Mouse (Mus musculus): ENCODE results near the gene 7530416G11Rik. TPM values are rescaled to one million over a fixed set of nuclear protein-coding genes. Genes with fewer than 3 reads are reported as not detected.

7530416G11Rik gene
- total and polyA plus RNA-seq, 2 experiments from 2014 or later, result not detected

DNA sequence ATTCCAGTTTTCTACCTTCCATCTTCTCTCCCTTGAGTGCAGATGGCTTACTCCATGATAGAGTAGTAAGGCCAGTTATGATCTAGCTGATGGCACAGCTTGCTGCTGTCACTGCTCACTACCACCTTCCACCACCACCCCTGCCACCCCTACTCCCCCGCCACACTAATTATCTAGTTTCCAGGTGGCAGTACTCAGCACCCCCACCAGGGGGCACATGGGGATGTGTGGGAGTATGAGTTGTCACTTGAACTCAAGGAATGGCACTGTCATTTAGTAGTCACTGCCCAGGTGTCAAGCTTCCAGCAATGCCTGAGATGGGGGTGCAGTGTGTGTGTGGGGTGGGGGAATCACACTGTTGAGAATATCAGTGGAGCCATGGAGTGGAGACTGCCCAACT is 25.4 kb downstream of the 7530416G11Rik start:
- H3K36me3 ChIP-seq (ENCODE audit: insufficient read depth, low read length), result no peaks in the 10 kb centered on the region
- H3K9me3 ChIP-seq (ENCODE audit: low read length), result no peaks in the 10 kb centered on the region
- H3K4me2 ChIP-seq (ENCODE audit: low read depth, low read length, poor library complexity, severe bottlenecking), result no peak overlapping the region
- peak; percentile 77 for TF ChIP-seq CTCF (IDR thresholded peaks at IDR 0.05)
- DNase-seq (ENCODE audit: low spot score), result peak; percentile 42
- no peaks in the 10 kb centered on the region for H3K27me3 ChIP-seq (ENCODE audit: insufficient read depth, low read length)
- no peak overlapping the region for H3K27ac ChIP-seq (ENCODE audit: low read depth, low read length)
- ATAC-seq (ENCODE audit: low FRiP score), result no peak
- H3K9ac ChIP-seq (replicated peaks; ENCODE audit: low read length, poor library complexity, severe bottlenecking), result no peak overlapping the region
- 38% methylated on average over 1 of the region's 1 CpGs for WGBS
- no peak overlapping the region for H3K4me3 ChIP-seq (ENCODE audit: low read depth, low read length)
- H3K4me1 ChIP-seq (ENCODE audit: insufficient read depth, low read length), result no peaks in the 10 kb centered on the region

DNA sequence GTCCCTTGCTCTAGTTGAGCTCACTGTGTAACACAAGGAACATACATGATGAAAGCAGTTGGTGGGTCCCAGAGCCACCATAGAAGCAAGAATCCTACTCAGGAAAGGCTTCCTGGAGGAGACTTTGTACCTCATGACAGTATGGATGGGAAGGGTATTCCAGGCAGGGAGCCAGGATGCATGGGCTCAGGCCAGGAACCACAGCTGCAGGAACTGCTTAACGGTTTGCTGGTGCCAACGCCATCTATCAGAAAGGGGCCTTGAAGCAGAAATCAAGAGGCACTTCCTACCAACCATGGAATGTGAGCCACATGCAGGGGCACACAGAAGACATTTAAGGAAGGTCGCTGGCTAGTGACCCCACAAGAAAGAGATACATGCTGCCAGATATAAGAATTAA is 28.3 kb downstream of the 7530416G11Rik start:
- Histone ChIP-seq H3K36me3 (ENCODE audit: insufficient read depth, low read length) (0 out of 2 replicates have a peak, but pooled peaks cover 7% of the 10 kb centered on the region), H3K4me2 (ENCODE audit: low read depth, low read length, poor library complexity, severe bottlenecking) (no peak overlapping the region), H3K4me3 (ENCODE audit: low read depth, low read length) (no peak overlapping the region), H3K4me1 (ENCODE audit: insufficient read depth, low read length) (no peaks in the 10 kb centered on the region), H3K27me3 (ENCODE audit: insufficient read depth, low read length) (no peaks in the 10 kb centered on the region), H3K27ac (ENCODE audit: low read depth, low read length) (no peak overlapping the region), H3K9ac (replicated peaks; ENCODE audit: low read length, poor library complexity, severe bottlenecking) (no peak overlapping the region), H3K9me3 (ENCODE audit: low read length) (no peaks in the 10 kb centered on the region)
- 75% methylated on average over 3 of the region's 3 CpGs for WGBS
- DNase-seq (ENCODE audit: low spot score), result peak; percentile 60
- TF ChIP-seq CTCF (IDR thresholded peaks at IDR 0.05), result no peak
- ATAC-seq (ENCODE audit: low FRiP score), result no peak

DNA sequence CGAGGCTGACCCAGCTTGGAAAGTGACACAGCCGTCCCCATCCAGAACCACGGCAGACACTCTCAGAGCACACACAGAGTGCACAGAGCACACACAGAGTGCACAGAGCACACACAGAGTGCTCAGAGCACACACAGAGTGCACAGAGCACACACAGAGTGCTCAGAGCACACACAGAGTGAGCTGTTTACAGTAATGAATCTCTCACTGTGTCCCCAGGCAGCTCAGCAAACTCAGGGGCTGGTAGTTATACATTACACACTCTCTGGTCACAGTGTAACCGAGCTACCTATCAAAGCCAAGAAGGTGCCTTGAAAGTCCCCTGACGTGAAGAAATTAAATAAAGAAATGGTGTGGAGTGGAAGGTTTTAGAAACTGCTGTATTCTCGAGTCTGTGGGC is 33.6 kb downstream of the 7530416G11Rik start:
- 79% methylated on average over 6 of the region's 6 CpGs for WGBS
- Histone ChIP-seq H3K9ac (replicated peaks; ENCODE audit: low read length, poor library complexity, severe bottlenecking) (no peak overlapping the region), H3K36me3 (ENCODE audit: insufficient read depth, low read length) (peaks cover 20% of the 10 kb centered on the region), H3K4me2 (ENCODE audit: low read depth, low read length, poor library complexity, severe bottlenecking) (no peak overlapping the region), H3K4me1 (ENCODE audit: insufficient read depth, low read length) (no peaks in the 10 kb centered on the region), H3K4me3 (ENCODE audit: low read depth, low read length) (no peak overlapping the region), H3K27me3 (ENCODE audit: insufficient read depth, low read length) (no peaks in the 10 kb centered on the region), H3K9me3 (ENCODE audit: low read length) (no peaks in the 10 kb centered on the region), H3K27ac (ENCODE audit: low read depth, low read length) (no peak overlapping the region)
- no peak for TF ChIP-seq CTCF (IDR thresholded peaks at IDR 0.05)
- DNase-seq (ENCODE audit: low spot score), result no peak
- no peak for ATAC-seq (ENCODE audit: low FRiP score)

DNA sequence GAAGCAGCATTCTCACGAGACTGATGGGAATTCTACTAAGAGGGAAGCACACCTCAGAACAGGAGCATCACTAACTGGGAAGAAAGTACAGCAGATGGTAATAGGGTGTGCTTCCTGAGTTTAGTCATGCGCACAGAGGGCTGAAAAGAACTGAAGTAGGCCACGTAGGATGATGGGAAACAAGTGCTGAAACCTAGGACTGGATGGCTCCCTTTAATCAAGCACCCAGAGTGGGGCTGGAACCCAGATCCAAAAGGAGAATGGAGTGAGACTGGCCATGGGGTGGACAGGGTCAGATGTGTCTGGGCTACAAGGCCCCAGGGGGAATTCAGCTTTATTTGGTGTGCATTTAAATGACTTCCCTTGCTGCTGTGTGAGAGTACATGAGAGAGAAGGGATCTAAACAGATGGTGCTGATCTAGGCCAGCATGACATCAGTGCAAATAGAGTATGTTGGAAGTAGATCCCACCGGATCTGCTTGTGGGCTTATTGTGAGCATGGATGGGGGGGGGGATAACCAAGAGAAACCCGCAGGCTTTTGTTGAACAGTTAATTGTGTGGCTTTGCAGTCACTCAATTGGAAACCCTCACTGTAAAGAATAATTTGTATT is 36.5 kb downstream of the 7530416G11Rik start:
- DNase-seq (ENCODE audit: low spot score), result no peak
- H3K36me3 ChIP-seq (ENCODE audit: insufficient read depth, low read length), result peaks cover 24% of the 10 kb centered on the region
- no peak for TF ChIP-seq CTCF (IDR thresholded peaks at IDR 0.05)

DNA sequence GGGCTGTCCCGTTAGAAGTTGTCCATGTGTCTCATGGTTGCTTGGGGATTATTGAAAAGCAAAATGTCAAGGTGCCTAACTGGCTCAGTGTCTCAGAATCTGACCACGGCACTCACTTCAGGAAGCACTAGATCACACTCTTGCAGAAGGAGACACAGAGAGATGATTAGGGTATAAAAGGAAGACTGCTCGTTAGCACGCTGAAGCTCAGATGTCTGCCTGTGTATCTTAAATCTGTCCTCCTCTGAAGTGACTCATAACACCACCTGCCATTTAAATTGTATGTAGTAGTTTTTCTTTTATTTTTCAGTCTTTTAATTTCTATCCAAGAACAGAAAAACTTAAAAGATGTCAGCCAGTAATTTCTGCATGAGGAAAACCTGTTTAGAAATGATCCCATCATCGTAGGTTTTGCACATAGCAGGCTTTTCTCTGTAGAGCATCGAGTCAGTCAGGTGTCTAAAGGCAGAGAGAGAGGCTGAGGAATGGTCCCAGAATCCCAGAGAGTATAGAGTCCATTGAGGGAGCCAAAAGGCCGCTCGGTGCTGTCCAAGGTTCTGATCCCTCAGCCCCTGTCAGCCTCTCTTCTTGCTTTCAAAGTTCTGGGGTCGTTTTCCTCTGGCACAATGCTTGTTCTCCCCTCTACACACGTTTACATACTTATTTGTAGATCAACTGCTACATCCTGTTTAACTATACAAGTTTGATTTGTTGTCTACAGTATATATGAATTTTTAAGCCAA is 38.0 kb downstream of the 7530416G11Rik start:
- TF ChIP-seq CTCF (IDR thresholded peaks at IDR 0.05), result no peak
- H3K9me3 ChIP-seq (ENCODE audit: low read length), result no peaks in the 10 kb centered on the region
- H3K4me1 ChIP-seq (ENCODE audit: insufficient read depth, low read length), result no peaks in the 10 kb centered on the region
- no peak overlapping the region for H3K27ac ChIP-seq (ENCODE audit: low read depth, low read length)
- peaks cover 24% of the 10 kb centered on the region for H3K36me3 ChIP-seq (ENCODE audit: insufficient read depth, low read length)
- 40% methylated on average over 10 of the region's 10 CpGs for WGBS
- ATAC-seq (ENCODE audit: low FRiP score) (no peak), DNase-seq (ENCODE audit: low spot score) (no peak)
- H3K27me3 ChIP-seq (ENCODE audit: insufficient read depth, low read length), result no peaks in the 10 kb centered on the region
- no peak overlapping the region for H3K4me3 ChIP-seq (ENCODE audit: low read depth, low read length)
- no peak overlapping the region for H3K4me2 ChIP-seq (ENCODE audit: low read depth, low read length, poor library complexity, severe bottlenecking)
- no peak overlapping the region for H3K9ac ChIP-seq (replicated peaks; ENCODE audit: low read length, poor library complexity, severe bottlenecking)

More for the DNA sequence above, 36.5 kb downstream of the 7530416G11Rik start:
- Histone ChIP-seq H3K4me1 (ENCODE audit: insufficient read depth, low read length) (no peaks in the 10 kb centered on the region), H3K27me3 (ENCODE audit: insufficient read depth, low read length) (no peaks in the 10 kb centered on the region), H3K4me2 (ENCODE audit: low read depth, low read length, poor library complexity, severe bottlenecking) (no peak overlapping the region), H3K9me3 (ENCODE audit: low read length) (no peaks in the 10 kb centered on the region), H3K9ac (replicated peaks; ENCODE audit: low read length, poor library complexity, severe bottlenecking) (no peak overlapping the region), H3K4me3 (ENCODE audit: low read depth, low read length) (no peak overlapping the region), H3K27ac (ENCODE audit: low read depth, low read length) (peak overlapping the region; percentile 26; the same call in 1 of the 2 replicates)
- WGBS, result 69% methylated on average over 5 of the region's 5 CpGs
- no peak for ATAC-seq (ENCODE audit: low FRiP score)

DNA sequence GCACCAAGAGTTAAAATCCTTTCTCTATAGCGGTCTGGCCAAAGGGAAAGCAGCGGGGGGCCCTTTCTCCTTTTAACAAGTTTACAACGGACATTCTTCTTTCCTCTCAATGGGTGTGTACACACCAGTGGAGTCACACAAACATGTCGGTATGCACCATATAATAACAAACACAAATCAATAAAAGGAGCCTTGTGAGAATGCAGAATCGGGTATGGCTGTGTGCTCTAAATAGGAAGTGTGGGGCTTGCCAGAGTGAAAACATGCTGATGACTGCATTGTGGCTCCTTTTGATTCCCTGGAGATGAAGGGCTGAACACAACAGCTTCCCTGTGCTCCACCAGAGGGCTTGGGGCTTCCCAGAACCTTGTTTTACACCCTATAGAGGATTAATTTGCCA is 38.8 kb downstream of the 7530416G11Rik start:
- TF ChIP-seq CTCF (IDR thresholded peaks at IDR 0.05), result peak; percentile 26
- 10% methylated on average over 5 of the region's 5 CpGs for WGBS
- H3K27ac ChIP-seq (ENCODE audit: low read depth, low read length), result no peak overlapping the region
- no peaks in the 10 kb centered on the region for H3K27me3 ChIP-seq (ENCODE audit: insufficient read depth, low read length)
- no peak overlapping the region for H3K4me3 ChIP-seq (ENCODE audit: low read depth, low read length)
- DNase-seq (ENCODE audit: low spot score) (peak; percentile 63), ATAC-seq (ENCODE audit: low FRiP score) (no peak)
- no peak overlapping the region for H3K9ac ChIP-seq (replicated peaks; ENCODE audit: low read length, poor library complexity, severe bottlenecking)
- H3K4me2 ChIP-seq (ENCODE audit: low read depth, low read length, poor library complexity, severe bottlenecking), result no peak overlapping the region
- H3K36me3 ChIP-seq (ENCODE audit: insufficient read depth, low read length), result peaks cover 24% of the 10 kb centered on the region
- no peaks in the 10 kb centered on the region for H3K9me3 ChIP-seq (ENCODE audit: low read length)
- H3K4me1 ChIP-seq (ENCODE audit: insufficient read depth, low read length), result 0 out of 2 replicates have a peak, but pooled peaks cover 4% of the 10 kb centered on the region

Data from midbrain, postnatal 0 days (tissue).